Mouse (Mus musculus) cortical plate, adult 2 months (tissue): ENCODE measurements around the gene Gm19684.
"Not testable (repeated sequence)": the region's sequence is repeated elsewhere in the genome, so short reads cannot be mapped to it uniquely, and the experiment has no call there.

Source experiments
- CTCF ChIP-seq: fragments of 200-500 bp; IDR thresholded peaks from 2 replicates; pipeline ENCODE4 v1.5.1; 2011; ENCODE audit warnings: mild to moderate bottlenecking, control low read depth, low read length; ENCODE audit not compliant: insufficient read depth; ENCODE audit errors: extremely low read depth
- POLR2A ChIP-seq: fragments of 200-500 bp; IDR thresholded peaks from 2 replicates; pipeline ENCODE4 v1.6.1; 2011; ENCODE audit warnings: mild to moderate bottlenecking, low read length, control low read depth; ENCODE audit not compliant: insufficient read depth; ENCODE audit errors: extremely low read depth

DNA sequence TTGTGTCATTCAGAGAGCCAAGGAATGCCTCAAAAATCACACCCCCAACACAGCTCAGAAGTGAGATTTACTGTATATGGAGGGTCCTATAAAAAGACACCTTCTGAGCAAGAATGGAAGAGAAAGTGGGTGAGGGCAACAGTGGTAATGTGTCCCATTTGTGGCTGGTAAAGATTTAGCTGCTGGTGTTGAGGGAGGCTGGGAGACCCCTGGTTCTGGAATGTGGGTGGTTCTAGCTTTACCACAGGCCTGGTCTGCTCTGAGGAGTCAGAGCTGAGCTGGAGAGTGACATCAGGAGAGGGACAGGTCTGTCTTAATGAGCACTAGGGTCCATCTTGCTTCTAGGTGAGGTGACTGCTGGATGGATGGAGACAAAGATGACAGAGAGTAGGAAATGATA, 29.0 kb upstream of the Gm19684 start:
- not testable (repeated sequence) for TF ChIP-seq CTCF, POLR2A
